Mouse (Mus musculus): ENCODE data around the gene Sae1.
A peak's percentile ranks its signal among the peaks of the same experiment; 100 is the strongest.

Gene Sae1

DNA sequence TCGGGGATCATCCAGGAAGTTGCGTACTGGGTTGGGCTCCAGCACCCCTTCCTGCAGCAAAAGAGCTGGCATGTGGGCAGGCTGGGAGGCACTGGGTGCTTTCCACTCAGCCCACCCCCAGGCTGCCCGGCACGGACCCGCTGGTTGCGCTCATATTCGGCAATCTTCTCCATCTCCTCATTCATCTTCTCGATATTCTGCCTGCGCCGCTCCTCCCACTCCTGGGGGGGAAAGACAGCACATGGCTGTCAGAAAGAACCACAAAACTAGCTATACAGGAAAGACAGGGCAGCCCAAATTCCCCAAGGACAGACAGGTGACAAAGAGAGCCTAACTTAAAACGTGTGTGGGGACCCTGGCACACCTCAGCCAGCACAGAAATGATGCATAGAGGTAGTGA, 106.9 kb downstream of the Sae1 start:
- DNase-seq (ENCODE audit: low spot score) = no peak

DNA sequence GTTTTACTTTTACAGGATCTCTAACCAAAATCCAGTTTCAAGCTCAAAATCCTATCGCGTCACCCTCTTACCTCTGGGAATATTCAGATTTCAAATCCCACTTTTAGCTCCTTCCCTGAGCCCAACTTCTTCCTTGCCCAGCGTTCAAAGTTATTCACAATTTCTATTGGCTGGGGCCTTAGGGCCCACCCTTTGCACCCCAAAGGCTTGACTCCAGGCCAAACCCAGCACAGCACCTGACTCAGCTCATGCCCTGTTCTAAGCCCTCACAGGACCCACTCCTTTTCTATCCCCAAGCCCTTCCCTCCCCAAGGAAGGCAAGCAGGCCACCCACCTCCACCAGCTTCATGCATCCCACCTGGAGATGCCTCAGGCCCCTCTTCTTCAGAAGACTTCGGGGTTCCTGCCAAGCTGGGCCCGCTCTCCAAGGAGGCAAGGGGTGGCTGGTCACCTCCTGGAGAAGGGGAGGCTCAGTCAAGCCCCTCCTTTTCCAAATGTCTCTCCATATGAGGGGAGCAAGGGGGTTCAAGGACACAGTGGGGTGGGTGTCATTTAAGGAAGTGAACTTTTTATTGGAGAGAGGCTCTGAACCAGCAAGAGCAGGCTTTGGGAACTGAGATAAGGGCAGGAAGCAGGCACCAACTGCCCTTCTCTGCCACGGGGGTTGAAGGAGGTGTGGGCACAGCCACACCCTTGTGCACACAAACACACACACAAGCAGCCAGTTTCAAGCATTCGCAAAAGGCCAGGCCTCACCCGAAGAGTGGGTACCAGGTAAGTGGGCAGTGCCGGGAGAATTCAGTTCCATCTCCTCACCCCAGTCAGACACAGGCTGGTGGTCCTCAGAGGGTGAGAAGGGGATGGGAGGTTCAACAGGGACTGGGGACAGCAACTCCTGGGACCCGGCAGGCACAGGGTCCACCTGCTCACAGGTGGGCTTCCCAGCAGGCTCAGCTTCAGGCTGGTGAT, 112.4 kb downstream of the Sae1 start:
- DNase-seq (ENCODE audit: low spot score) = no peak

DNA sequence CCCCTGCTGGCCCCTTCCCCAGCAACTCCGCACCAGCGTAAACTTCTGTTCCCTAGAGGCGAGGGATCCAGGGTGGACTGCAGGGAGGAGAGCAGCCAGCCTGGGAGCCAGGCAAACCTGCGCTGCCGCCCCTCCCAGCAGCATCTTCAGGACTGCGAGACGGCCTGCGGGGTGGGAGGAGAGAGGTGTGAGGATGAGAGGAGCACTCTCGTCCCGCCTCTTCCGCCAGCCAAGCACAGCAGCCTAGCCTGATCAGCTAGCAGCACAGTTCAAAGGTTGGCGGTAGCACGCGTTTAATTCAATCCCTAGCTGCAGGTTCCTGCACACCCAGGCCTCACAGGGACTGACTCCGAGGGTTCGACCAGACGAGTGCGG, 113.9 kb downstream of the Sae1 start:
- peak; percentile 95 for DNase-seq (ENCODE audit: low spot score)

DNA sequence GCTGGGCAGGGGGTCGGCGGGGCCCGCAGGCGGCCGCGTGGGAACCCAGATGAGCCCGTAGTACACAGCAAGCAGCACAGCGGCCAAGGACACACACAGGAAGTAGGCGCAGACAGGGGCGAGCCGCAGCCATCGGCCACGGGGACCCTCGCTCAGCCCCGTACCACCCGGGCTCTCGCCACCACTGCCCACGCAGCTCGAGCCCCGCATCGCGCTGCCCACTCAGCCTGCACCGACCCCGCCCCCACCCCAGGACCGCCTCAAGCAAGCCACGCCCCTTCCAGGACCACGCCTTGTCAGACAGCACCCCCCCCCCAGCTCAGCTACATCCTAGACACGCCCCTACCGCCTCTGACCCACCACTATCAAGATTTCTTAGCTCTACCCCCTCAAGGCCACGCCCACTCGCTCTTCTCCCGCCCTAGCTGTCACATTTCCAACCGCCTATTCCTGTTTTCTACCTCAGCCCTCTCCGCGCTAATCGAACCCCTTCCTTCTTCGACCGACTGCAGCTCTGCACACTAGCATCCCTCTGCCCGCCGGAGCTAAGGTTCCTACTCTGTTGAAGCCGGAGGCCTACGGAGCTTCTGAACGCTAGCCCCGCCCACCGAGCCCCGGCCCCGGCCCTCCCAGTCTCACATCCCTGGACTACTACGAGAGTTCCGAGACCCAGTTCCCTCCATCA, 114.4 kb downstream of the Sae1 start, which contains the start of gene Inafm1:
Gene Inafm1 (minus strand): TSS at position 537 of the 685 bp plus-strand sequence.
- peak; percentile 98 for DNase-seq (ENCODE audit: low spot score)

DNA sequence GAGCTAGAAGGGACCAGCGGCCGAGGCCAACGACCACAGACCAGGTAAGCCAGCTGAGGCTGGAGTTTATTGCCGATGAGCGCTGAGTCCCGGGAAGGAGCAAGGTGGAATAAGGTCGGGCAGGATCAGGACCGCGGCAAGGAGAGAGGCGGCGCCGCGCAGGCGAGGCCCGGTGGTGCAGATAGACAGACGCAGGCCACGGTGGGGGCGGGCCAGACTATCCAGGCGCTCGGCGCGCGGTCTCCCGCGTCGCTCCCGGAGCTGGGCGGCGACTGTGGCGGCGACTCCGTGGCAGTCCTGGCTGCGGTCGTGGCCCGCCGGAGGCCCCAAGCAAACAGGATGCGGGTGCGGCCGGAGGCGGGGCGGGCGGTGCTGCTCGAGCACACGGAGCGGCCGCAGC, 114.9 kb downstream of the Sae1 start:
- peak; percentile 80 for DNase-seq (ENCODE audit: low spot score)

DNA sequence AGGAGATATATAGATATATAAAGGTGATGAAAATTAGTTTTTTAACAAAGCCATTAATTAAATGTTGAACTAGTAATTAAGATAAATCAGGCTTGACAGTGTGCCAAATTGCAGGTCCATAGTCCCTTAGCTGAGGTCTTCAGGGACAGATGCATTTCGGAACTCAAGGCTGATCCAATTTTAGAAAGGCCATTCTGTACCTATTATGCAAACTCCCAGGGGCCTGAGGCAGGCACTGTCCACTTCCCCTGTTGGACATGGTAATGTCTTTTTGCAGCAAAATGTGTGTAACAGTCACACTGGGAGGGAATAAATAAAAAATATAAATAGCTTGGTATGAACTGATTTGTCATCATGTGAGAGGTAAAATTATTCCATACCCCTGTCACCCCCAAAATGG, 116.5 kb downstream of the Sae1 start:
- no peak for DNase-seq (ENCODE audit: low spot score)

Measured in yolk sac, embryonic 10.5 days (tissue).